Mouse (Mus musculus) adrenal gland (tissue): ENCODE data around the gene Gm4756.
"Not testable (repeated sequence)": the region's sequence is repeated elsewhere in the genome, so short reads cannot be mapped to it uniquely, and the experiment has no call there.

ENCODE experiments used
- intact Hi-C: fragments of 180-260 bp; cut with DNase I; formaldehyde crosslinking; loops from one replicate; pipeline ENCODE4 v1.15.1; 2025
- long read RNA-seq, 2 experiments: library from polyadenylated mRNA; unstranded; transcript quantifications; one replicate each; pipeline ENCODE4 v2.0.0; 2020; ENCODE audit warnings: borderline replicate concordance in 1 of 2; ENCODE audit not compliant: insufficient replicate concordance in 1 of 2

The Gm4756 gene
- long read RNA-seq, experiment 1: 0 reads
- long read RNA-seq, experiment 2: 0 reads

- intact Hi-C loops: loop anchor here (10.0 kb wide), 1 partner anchor 135 kb away; no protein-coding TSS in a partner anchor
Observed at GRCm38 (mm10) chr12:72649611-72650330, at the start of gene Gm4756. Gm4756 (minus strand) TSS chr12:72649661.

- intact Hi-C loops: loop anchor here (5.0 to 10.0 kb wide), 3 partner anchors 38 to 233 kb away; no protein-coding TSS in a partner anchor
Observed at GRCm38 (mm10) chr12:72694901-72695463, 45.5 kb upstream of the Gm4756 start.

GRCm38 (mm10) chr12:72694438-72694837 lies 45.0 kb upstream of the Gm4756 start:
- intact Hi-C loops: loop anchor here (5.0 to 10.0 kb wide), 3 partner anchors 37 to 232 kb away; no protein-coding TSS in a partner anchor

GRCm38 (mm10) chr12:72693895-72694294 lies 44.4 kb upstream of the Gm4756 start:
- intact Hi-C loops: loop anchor here (5.0 to 10.0 kb wide), 3 partner anchors 37 to 232 kb away; no protein-coding TSS in a partner anchor

- intact Hi-C loops: not testable (repeated sequence)
Observed at GRCm38 (mm10) chr12:72688281-72688680, 38.8 kb upstream of the Gm4756 start.

GRCm38 (mm10) chr12:72687741-72688140 lies 38.3 kb upstream of the Gm4756 start:
- intact Hi-C loops: not testable (repeated sequence)

GRCm38 (mm10) chr12:72686566-72686965 lies 37.1 kb upstream of the Gm4756 start:
- intact Hi-C loops: not testable (repeated sequence)

GRCm38 (mm10) chr12:72683612-72684011 lies 34.2 kb upstream of the Gm4756 start:
- intact Hi-C loops: no loop called here

GRCm38 (mm10) chr12:72682511-72683282 lies 33.2 kb upstream of the Gm4756 start:
- intact Hi-C loops: no loop called here

- intact Hi-C loops: no loop called here
Observed at GRCm38 (mm10) chr12:72681919-72682318, 32.5 kb upstream of the Gm4756 start.

GRCm38 (mm10) chr12:72679635-72680034 lies 30.2 kb upstream of the Gm4756 start:
- intact Hi-C loops: no loop called here

- intact Hi-C loops: no loop called here
Observed at GRCm38 (mm10) chr12:72674820-72675219, 25.4 kb upstream of the Gm4756 start.

GRCm38 (mm10) chr12:72674079-72674797 lies 24.8 kb upstream of the Gm4756 start:
- intact Hi-C loops: no loop called here

- intact Hi-C loops: no loop called here
Observed at GRCm38 (mm10) chr12:72671516-72672135, 22.2 kb upstream of the Gm4756 start.

GRCm38 (mm10) chr12:72670921-72671320 lies 21.5 kb upstream of the Gm4756 start:
- intact Hi-C loops: no loop called here

- intact Hi-C loops: loop anchor here (10.0 kb wide), 3 partner anchors 97 to 203 kb away; partner anchors contain the start of gene Pcnx4
Observed at GRCm38 (mm10) chr12:72667868-72668469, 18.5 kb upstream of the Gm4756 start.

GRCm38 (mm10) chr12:72666015-72666414 lies 16.6 kb upstream of the Gm4756 start:
- intact Hi-C loops: loop anchor here (10.0 kb wide), 3 partner anchors 99 to 201 kb away; partner anchors contain the start of gene Pcnx4

- intact Hi-C loops: loop anchor here (10.0 kb wide), 3 partner anchors 100 to 200 kb away; partner anchors contain the start of gene Pcnx4
Observed at GRCm38 (mm10) chr12:72664735-72665337, 15.4 kb upstream of the Gm4756 start, which contains the start of gene Dhrs7. Dhrs7 (minus strand) TSS chr12:72664909.

GRCm38 (mm10) chr12:72664020-72664734 lies 14.7 kb upstream of the Gm4756 start:
- intact Hi-C loops: loop anchor here (10.0 kb wide), 3 partner anchors 101 to 199 kb away; partner anchors contain the start of gene Pcnx4
